Mouse (Mus musculus) heart, embryonic 14.5 days (tissue): Measurements from ENCODE around the gene Patj. TPM values are rescaled to one million over a fixed set of nuclear protein-coding genes. Genes with fewer than 3 reads are reported as not detected.

Experiments
- ATAC-seq: fragments of 200-750 bp; cut with Nextera tagmentation; 2 replicates; pipeline ENCODE4 v1.8.0; 2017; ENCODE audit warnings: low read depth, moderate TSS enrichment; ENCODE audit not compliant: insufficient number of reproducible peaks, insufficient read depth, low FRiP score
- H3K27ac ChIP-seq, 2 experiments: fragments of 200-500 bp in 1 of 2; fragments of 300-500 bp in 1 of 2; sonication (generic) in 1 of 2; replicated peaks in 1 of 2; 2 replicates each; pipeline ENCODE4 v1.5.1; 2012 to 2014; ENCODE audit warnings: low read depth in 2 of 2, low read length in 2 of 2, control low read depth in 1 of 2, mild to moderate bottlenecking in 1 of 2, mixed read lengths in 1 of 2; ENCODE audit not compliant: control insufficient read depth in 1 of 2, insufficient read depth in 1 of 2
- H3K27me3 ChIP-seq: fragments of 300-500 bp; sonication (generic); 2 replicates; pipeline ENCODE4 v1.6.1; 2014; ENCODE audit warnings: mild to moderate bottlenecking, low read length, control low read depth; ENCODE audit not compliant: control insufficient read depth, insufficient read depth
- H3K36me3 ChIP-seq: fragments of 300-500 bp; sonication (generic); 2 replicates; pipeline ENCODE4 v1.6.1; 2014; ENCODE audit warnings: mild to moderate bottlenecking, control low read depth, low read length, mixed read lengths; ENCODE audit not compliant: control insufficient read depth, insufficient read depth
- H3K4me1 ChIP-seq, 2 experiments: fragments of 200-500 bp in 1 of 2; fragments of 300-500 bp in 1 of 2; sonication (generic) in 1 of 2; 2 replicates each; pipeline ENCODE4 v1.6.1; 2012 to 2014; ENCODE audit warnings: low read length in 2 of 2, control low read depth in 1 of 2, mixed read lengths in 1 of 2; ENCODE audit not compliant: control insufficient read depth in 2 of 2, insufficient read depth in 2 of 2
- H3K4me2 ChIP-seq: fragments of 300-500 bp; sonication (generic); 2 replicates; pipeline ENCODE4 v1.6.1; 2014; ENCODE audit warnings: mild to moderate bottlenecking, low read length
- H3K4me3 ChIP-seq, 2 experiments: fragments of 200-500 bp in 1 of 2; fragments of 300-500 bp in 1 of 2; sonication (generic) in 1 of 2; 2 replicates each; pipeline ENCODE4 v1.5.1; 2012 to 2014; ENCODE audit warnings: low read length in 2 of 2, mild to moderate bottlenecking in 2 of 2, control low read depth in 1 of 2, low read depth in 1 of 2, moderate library complexity in 1 of 2; ENCODE audit not compliant: control insufficient read depth in 1 of 2, insufficient read depth in 1 of 2
- H3K9ac ChIP-seq: fragments of 300-500 bp; sonication (generic); 2 replicates; pipeline ENCODE4 v1.6.1; 2014; ENCODE audit warnings: mild to moderate bottlenecking, low read length
- H3K9me3 ChIP-seq: fragments of 300-500 bp; sonication (generic); 2 replicates; pipeline ENCODE4 v1.6.1; 2016; ENCODE audit warnings: low read length, control low read depth; ENCODE audit not compliant: control insufficient read depth
- WGBS: fragments of 180-500 bp; shearing (Covaris S2); extraction: QIAGEN DNeasy Blood & Tissue Kit; methylation state at CpG from one replicate; pipeline ENCODE4 v1.1.7; 2014; 5-methylcytosine and 5-hydroxymethylcytosine counted together
- polyA plus RNA-seq: library from polyadenylated mRNA; unstranded; fragments of >200 nt; fragmentation: Nextera tagmentation; extraction: Ambion mirVana; gene quantifications from 2 replicates; pipeline ENCODE4 v1.2.1, GENCODE M21; 2014

Gene Patj
- polyA plus RNA-seq, 1 experiment from 2014 or later = 11.2 TPM

GRCm38 (mm10) chr4:98577957-98578541 lies 182.5 kb downstream of the Patj start:
- no peaks in the 10 kb centered on the region for H3K36me3 ChIP-seq
- H3K27ac ChIP-seq = peak overlapping the region in 1 of 2 experiments; percentile 2; a peak in 1 of 4 replicates
- H3K9ac ChIP-seq = no peak overlapping the region
- H3K4me2 ChIP-seq = no peak overlapping the region
- peaks cover 2 to 7% of the 10 kb centered on the region in 2 experiments; a peak in 2 of 4 replicates for H3K4me1 ChIP-seq
- no peak for ATAC-seq
- no peaks in the 10 kb centered on the region for H3K27me3 ChIP-seq
- WGBS = 73% methylated on average over 3 of the region's 3 CpGs
- H3K9me3 ChIP-seq = 0 out of 2 replicates have a peak, but pooled peaks cover 4% of the 10 kb centered on the region
- no peak overlapping the region for H3K4me3 ChIP-seq

GRCm38 (mm10) chr4:98581456-98581855 lies 185.9 kb downstream of the Patj start:
- Histone ChIP-seq H3K9ac (no peak overlapping the region), H3K27me3 (no peaks in the 10 kb centered on the region), H3K36me3 (no peaks in the 10 kb centered on the region), H3K4me3 (no peak overlapping the region), H3K9me3 (no peaks in the 10 kb centered on the region), H3K27ac (no peak overlapping the region), H3K4me2 (no peak overlapping the region), H3K4me1 (peaks cover 2 to 7% of the 10 kb centered on the region in 2 experiments; a peak in 2 of 4 replicates)
- WGBS = 78% methylated on average over 8 of the region's 8 CpGs
- no peak for ATAC-seq

GRCm38 (mm10) chr4:98584023-98584422 lies 188.4 kb downstream of the Patj start:
- Histone ChIP-seq H3K4me3 (no peak overlapping the region), H3K36me3 (no peaks in the 10 kb centered on the region), H3K9me3 (no peaks in the 10 kb centered on the region), H3K27ac (no peak overlapping the region), H3K4me1 (no peaks in the 10 kb centered on the region), H3K4me2 (no peak overlapping the region), H3K9ac (no peak overlapping the region), H3K27me3 (no peaks in the 10 kb centered on the region)
- ATAC-seq = no peak
- WGBS = 78% methylated on average over 5 of the region's 5 CpGs

GRCm38 (mm10) chr4:98586303-98586702 lies 190.7 kb downstream of the Patj start:
- Histone ChIP-seq H3K27me3 (no peaks in the 10 kb centered on the region), H3K36me3 (no peaks in the 10 kb centered on the region), H3K9ac (no peak overlapping the region), H3K4me3 (no peak overlapping the region), H3K27ac (no peak overlapping the region), H3K4me1 (no peaks in the 10 kb centered on the region), H3K9me3 (no peaks in the 10 kb centered on the region), H3K4me2 (no peak overlapping the region)
- WGBS = 79% methylated on average over 4 of the region's 4 CpGs
- no peak for ATAC-seq

GRCm38 (mm10) chr4:98587686-98588085 lies 192.1 kb downstream of the Patj start:
- H3K9me3 ChIP-seq = no peaks in the 10 kb centered on the region
- 68% methylated on average over 2 of the region's 2 CpGs for WGBS

GRCm38 (mm10) chr4:98593961-98594360 lies 198.4 kb downstream of the Patj start:
- H3K9me3 ChIP-seq = no peaks in the 10 kb centered on the region
- H3K4me3 ChIP-seq = no peak overlapping the region
- H3K4me1 ChIP-seq = peaks cover 0 to 11% of the 10 kb centered on the region in 2 experiments; a peak in 3 of 4 replicates
- H3K4me2 ChIP-seq = no peak overlapping the region
- no peak overlapping the region for H3K27ac ChIP-seq
- H3K36me3 ChIP-seq = no peaks in the 10 kb centered on the region
- H3K27me3 ChIP-seq = no peaks in the 10 kb centered on the region
- 82% methylated on average over 1 of the region's 1 CpGs for WGBS
- H3K9ac ChIP-seq = no peak overlapping the region
- no peak for ATAC-seq

More at GRCm38 (mm10) chr4:98587686-98588085, 192.1 kb downstream of the Patj start:
- no peak for ATAC-seq
- no peaks in the 10 kb centered on the region for H3K36me3 ChIP-seq
- H3K4me1 ChIP-seq = no peaks in the 10 kb centered on the region
- H3K4me2 ChIP-seq = no peak overlapping the region
- no peaks in the 10 kb centered on the region for H3K27me3 ChIP-seq
- no peak overlapping the region for H3K9ac ChIP-seq
- H3K4me3 ChIP-seq = no peak overlapping the region
- no peak overlapping the region for H3K27ac ChIP-seq

GRCm38 (mm10) chr4:98598546-98598971 lies 203.0 kb downstream of the Patj start:
- H3K9ac ChIP-seq = no peak overlapping the region
- H3K9me3 ChIP-seq = no peaks in the 10 kb centered on the region
- peaks cover 0 to 11% of the 10 kb centered on the region in 2 experiments; a peak in 3 of 4 replicates for H3K4me1 ChIP-seq
- no peaks in the 10 kb centered on the region for H3K36me3 ChIP-seq
- no peaks in the 10 kb centered on the region for H3K27me3 ChIP-seq
- 86% methylated on average over 1 of the region's 1 CpGs for WGBS
- no peak overlapping the region for H3K27ac ChIP-seq
- H3K4me3 ChIP-seq = no peak overlapping the region
- no peak for ATAC-seq
- no peak overlapping the region for H3K4me2 ChIP-seq

GRCm38 (mm10) chr4:98599358-98599757 lies 203.8 kb downstream of the Patj start:
- WGBS = 65% methylated on average over 6 of the region's 6 CpGs
- Histone ChIP-seq H3K9me3 (no peaks in the 10 kb centered on the region), H3K4me3 (no peak overlapping the region), H3K9ac (no peak overlapping the region), H3K4me1 (peaks cover 0 to 11% of the 10 kb centered on the region in 2 experiments; a peak in 3 of 4 replicates), H3K36me3 (no peaks in the 10 kb centered on the region), H3K27me3 (no peaks in the 10 kb centered on the region), H3K27ac (no peak overlapping the region), H3K4me2 (no peak overlapping the region)
- no peak for ATAC-seq
